Mouse (Mus musculus): ENCODE measurements around the gene Syngr1.

GRCm38 (mm10) chr15:80054034-80054710, 37.0 kb upstream of the Syngr1 start:
- TF ChIP-seq EP300 (IDR thresholded peaks at IDR 0.05; ENCODE audit: low read depth in 1 of 2, low read length in 2 of 2) (no peak), SIN3A (IDR thresholded peaks at IDR 0.05; ENCODE audit: low read length) (no peak), MAX (IDR thresholded peaks at IDR 0.05; ENCODE audit: low read length) (no peak), TBP (IDR thresholded peaks at IDR 0.05; ENCODE audit: low read depth, low read length) (no peak), TCF12 (IDR thresholded peaks at IDR 0.05; ENCODE audit: low read depth, low read length) (no peak), CTCF (IDR thresholded peaks at IDR 0.05 in 2 of 3, conservative IDR thresholded peaks at IDR 0.05 in 1 of 3; ENCODE audit: control insufficient read depth in 1 of 3, insufficient read depth in 1 of 3, low read depth in 2 of 3, low read length in 3 of 3, poor library complexity in 1 of 3, severe bottlenecking in 1 of 3) (no peak), POLR2A (IDR thresholded peaks at IDR 0.05; ENCODE audit: control insufficient read depth in 1 of 2, insufficient read depth in 1 of 2, low read depth in 1 of 2, low read length in 2 of 2, poor library complexity in 1 of 2) (no peak), ZNF384 (IDR thresholded peaks at IDR 0.05; ENCODE audit: low read depth, low read length) (no peak), CHD2 (IDR thresholded peaks at IDR 0.05; ENCODE audit: low read length) (no peak), POLR2AphosphoS2 (IDR thresholded peaks at IDR 0.05; ENCODE audit: low read length) (no peak)

All from MEL (cell line).